Mouse (Mus musculus) kidney, adult 18-20 months (tissue): Measurements from ENCODE around the gene Ccl9.
A peak's percentile ranks its signal among the peaks of the same experiment; 100 is the strongest.

Experiments
- DNase-seq: peaks from one replicate; pipeline ENCODE4 v3.0.0; 2021

Gene Ccl9

GRCm38 (mm10) chr11:83534609-83535423, 43.6 kb downstream of the Ccl9 start:
- peak; percentile 87 for DNase-seq

DNA sequence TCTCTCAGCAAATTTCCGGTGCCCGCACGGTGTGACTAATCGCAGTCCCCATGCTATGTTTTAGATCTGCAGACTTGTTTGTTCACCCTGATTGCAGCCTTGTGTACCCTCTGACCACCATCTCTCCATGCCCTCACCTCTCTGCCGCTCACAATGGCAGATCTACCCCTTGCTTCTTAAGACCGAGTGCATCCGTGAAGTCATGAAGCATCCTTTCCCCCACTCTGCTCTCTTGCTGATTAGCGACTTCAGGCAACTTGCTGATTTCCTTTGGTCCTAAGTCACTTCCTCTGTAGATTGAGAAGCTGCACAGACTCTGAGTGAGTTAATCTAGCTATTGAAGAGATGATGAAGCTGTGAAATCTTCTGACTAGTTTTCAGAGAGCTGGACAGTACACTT, 44.3 kb downstream of the Ccl9 start:
- DNase-seq: no peak

DNA sequence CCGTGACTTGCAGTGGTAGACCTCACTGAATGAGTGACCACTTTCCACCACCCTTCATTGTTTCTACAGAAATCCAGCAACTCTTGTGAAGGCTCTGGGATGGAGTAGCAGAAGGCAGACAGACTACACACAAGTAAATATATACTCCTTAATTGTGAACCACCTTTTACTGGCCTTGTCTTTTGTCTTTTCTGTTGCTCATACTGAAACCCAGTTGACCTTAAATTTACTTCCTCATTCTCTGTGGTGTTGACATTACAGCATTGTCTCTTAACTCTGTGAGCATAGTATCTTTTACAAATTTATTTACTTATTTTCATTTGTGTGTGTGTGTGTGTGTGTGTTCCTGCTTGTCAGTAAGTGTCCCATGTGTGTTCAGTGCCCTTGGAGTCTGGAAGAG, 45.2 kb downstream of the Ccl9 start:
- no peak for DNase-seq

- DNase-seq: no peak
These were observed 48.1 kb downstream of the Ccl9 start, which contains the start of gene Ccl5 for GRCm38 (mm10) chr11:83530360-83530759. Gene Ccl5 (minus strand): TSS chr11:83530518.

GRCm38 (mm10) chr11:83529024-83529423, 49.4 kb downstream of the Ccl9 start:
- no peak for DNase-seq
